Mouse (Mus musculus) bone marrow, adult 2 months (tissue): ENCODE data around the gene Cyp20a1.

Experiments used
- CTCF ChIP-seq: fragments of 200-500 bp; IDR thresholded peaks from 2 replicates; pipeline ENCODE4 v1.5.1; 2011; ENCODE audit warnings: low read length, control low read depth; ENCODE audit not compliant: control insufficient read depth, insufficient read depth
- POLR2A ChIP-seq: fragments of 200-500 bp; IDR thresholded peaks from 2 replicates; pipeline ENCODE4 v1.6.1; 2011; ENCODE audit warnings: low read depth, mild to moderate bottlenecking, control low read depth, low read length, borderline replicate concordance; ENCODE audit not compliant: control insufficient read depth

- TF ChIP-seq CTCF (no peak), POLR2A (no peak)
These were observed 18.5 kb downstream of the Cyp20a1 start for GRCm38 (mm10) chr1:60361626-60362025.
